Mouse (Mus musculus) hindbrain, embryonic 14.5 days (tissue): ENCODE results near the gene Prodh2. TPM values are rescaled to one million over a fixed set of nuclear protein-coding genes. Genes with fewer than 3 reads are reported as not detected.

Experiments
- ATAC-seq: fragments of 200-750 bp; cut with Nextera tagmentation; 2 replicates; pipeline ENCODE4 v1.8.0; 2017; ENCODE audit warnings: moderate number of reproducible peaks, mild to moderate bottlenecking, moderate TSS enrichment, moderate library complexity; ENCODE audit not compliant: low FRiP score
- DNase-seq: peaks from one replicate; pipeline ENCODE4 v3.0.0-alpha.2; 2015; ENCODE audit warnings: low spot score
- H3K27ac ChIP-seq: fragments of 300-500 bp; sonication (generic); 2 replicates; pipeline ENCODE4 v1.5.1; 2014; ENCODE audit warnings: mild to moderate bottlenecking, moderate library complexity
- H3K27me3 ChIP-seq: fragments of 300-500 bp; sonication (generic); 2 replicates; pipeline ENCODE4 v1.6.1; 2014; ENCODE audit warnings: mild to moderate bottlenecking, low read length, mixed read lengths; ENCODE audit not compliant: control insufficient read depth, insufficient read depth
- H3K36me3 ChIP-seq: fragments of 300-500 bp; sonication (generic); replicated peaks from 2 replicates; pipeline ENCODE4 v1.6.1; 2014; ENCODE audit not compliant: control insufficient read depth, insufficient read depth
- H3K4me1 ChIP-seq: fragments of 300-500 bp; sonication (generic); replicated peaks from 2 replicates; pipeline ENCODE4 v1.6.1; 2014; ENCODE audit warnings: antibody characterized with exemption, low read length, mixed read lengths; ENCODE audit not compliant: control insufficient read depth, insufficient read depth
- H3K4me2 ChIP-seq: fragments of 300-500 bp; sonication (generic); replicated peaks from 2 replicates; pipeline ENCODE4 v1.6.1; 2014; ENCODE audit warnings: mild to moderate bottlenecking, moderate library complexity
- H3K4me3 ChIP-seq: fragments of 300-500 bp; sonication (generic); replicated peaks from 2 replicates; pipeline ENCODE4 v1.5.1; 2014; ENCODE audit warnings: mild to moderate bottlenecking, low read length
- H3K9ac ChIP-seq: fragments of 300-500 bp; sonication (generic); 2 replicates; pipeline ENCODE4 v1.6.1; 2014
- H3K9me3 ChIP-seq: fragments of 300-500 bp; sonication (generic); 2 replicates; pipeline ENCODE4 v1.6.1; 2016; ENCODE audit warnings: low read length; ENCODE audit not compliant: control insufficient read depth
- WGBS: fragments of 180-500 bp; shearing (Covaris S2); extraction: QIAGEN DNeasy Blood & Tissue Kit; methylation state at CpG from one replicate; pipeline ENCODE4 v1.1.7; 2014; 5-methylcytosine and 5-hydroxymethylcytosine counted together
- polyA plus RNA-seq: library from polyadenylated mRNA; unstranded; fragments of >200 nt; fragmentation: Nextera tagmentation; extraction: Ambion mirVana; gene quantifications from 2 replicates; pipeline ENCODE4 v1.2.1, GENCODE M21; 2014

The Prodh2 gene
- polyA plus RNA-seq, 1 experiment from 2014 or later, result 0.48 TPM

DNA sequence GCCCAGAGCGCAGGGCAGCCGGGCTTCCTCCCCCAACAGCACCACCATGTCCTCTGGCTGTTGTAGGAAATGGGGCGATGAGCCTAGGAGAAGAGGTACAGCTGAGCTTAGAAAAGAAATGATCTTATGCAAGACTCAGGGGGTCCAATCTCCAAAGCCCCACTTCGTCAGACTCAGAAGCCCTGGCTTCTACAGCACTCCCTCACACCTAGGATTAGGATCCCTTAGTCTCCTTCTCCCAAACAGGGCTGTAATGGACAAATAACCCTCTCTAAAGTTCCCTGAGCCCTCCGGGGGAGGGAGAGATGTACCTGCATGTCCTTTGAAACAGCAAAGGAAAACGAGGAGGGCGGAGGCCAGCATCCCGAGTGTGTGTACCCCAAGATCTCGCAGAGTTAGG is 36.9 kb upstream of the Prodh2 start:
- 1% methylated on average over 9 of the region's 9 CpGs for whole genome bisulfite sequencing
- H3K4me3 ChIP-seq, result peak overlapping the region; percentile 22
- H3K4me1 ChIP-seq, result peaks cover 22% of the 10 kb centered on the region
- H3K27ac ChIP-seq, result no peak overlapping the region
- H3K9ac ChIP-seq, result 0 out of 2 replicates have a peak overlapping the region, but pooled peaks have one; percentile 4
- H3K4me2 ChIP-seq, result peak overlapping the region; percentile 52
- DNase-seq (no peak), ATAC-seq (no peak)
- no peaks in the 10 kb centered on the region for H3K36me3 ChIP-seq
- no peaks in the 10 kb centered on the region for H3K9me3 ChIP-seq
- H3K27me3 ChIP-seq, result peaks cover 76% of the 10 kb centered on the region

DNA sequence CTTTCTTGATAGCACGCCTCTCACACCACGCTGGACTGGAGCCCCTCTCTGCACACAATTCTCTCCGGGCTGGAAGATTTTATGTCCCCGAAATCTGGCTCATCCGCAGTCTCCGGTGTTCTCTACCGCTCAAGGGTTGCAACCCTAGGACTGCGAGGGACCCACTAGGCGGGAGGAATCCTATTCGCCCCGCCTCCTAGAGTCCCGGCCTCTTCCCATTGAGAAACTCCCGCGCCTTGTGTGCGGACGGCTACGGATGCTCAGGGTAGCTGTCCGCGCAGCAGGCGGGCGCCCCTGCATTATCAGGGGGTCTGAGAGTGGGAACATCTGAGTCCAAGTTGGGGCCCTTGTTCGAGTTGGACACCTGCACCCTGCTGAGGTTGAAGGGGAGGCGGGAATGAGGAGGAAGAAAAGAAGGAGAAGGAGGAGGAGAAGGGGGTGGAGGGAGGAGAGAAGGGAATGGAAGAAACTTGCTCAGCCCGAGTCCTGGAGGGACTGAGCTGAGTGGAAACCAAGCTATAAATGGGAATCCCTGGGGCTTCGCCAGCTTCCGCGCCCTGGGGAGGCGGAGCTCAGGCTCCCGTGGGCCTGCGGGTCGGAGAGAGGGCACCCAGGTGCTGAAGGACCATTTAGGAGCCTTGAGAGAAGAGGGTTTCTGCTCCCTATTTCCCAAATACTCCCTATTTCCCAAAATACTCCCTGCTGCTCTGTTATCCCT is 36.4 kb upstream of the Prodh2 start:
- Histone ChIP-seq H3K4me2 (peak overlapping the region; percentile 52), H3K9me3 (no peaks in the 10 kb centered on the region), H3K27ac (no peak overlapping the region), H3K36me3 (no peaks in the 10 kb centered on the region), H3K4me1 (peaks cover 22% of the 10 kb centered on the region), H3K27me3 (peaks cover 82% of the 10 kb centered on the region), H3K9ac (peak overlapping the region; percentile 41), H3K4me3 (peak overlapping the region; percentile 22)
- ATAC-seq, result peak; percentile 35; the same call in 1 of the 2 replicates
- no peak for DNase-seq
- WGBS, result under 1% methylated on average over 30 of the region's 31 CpGs

DNA sequence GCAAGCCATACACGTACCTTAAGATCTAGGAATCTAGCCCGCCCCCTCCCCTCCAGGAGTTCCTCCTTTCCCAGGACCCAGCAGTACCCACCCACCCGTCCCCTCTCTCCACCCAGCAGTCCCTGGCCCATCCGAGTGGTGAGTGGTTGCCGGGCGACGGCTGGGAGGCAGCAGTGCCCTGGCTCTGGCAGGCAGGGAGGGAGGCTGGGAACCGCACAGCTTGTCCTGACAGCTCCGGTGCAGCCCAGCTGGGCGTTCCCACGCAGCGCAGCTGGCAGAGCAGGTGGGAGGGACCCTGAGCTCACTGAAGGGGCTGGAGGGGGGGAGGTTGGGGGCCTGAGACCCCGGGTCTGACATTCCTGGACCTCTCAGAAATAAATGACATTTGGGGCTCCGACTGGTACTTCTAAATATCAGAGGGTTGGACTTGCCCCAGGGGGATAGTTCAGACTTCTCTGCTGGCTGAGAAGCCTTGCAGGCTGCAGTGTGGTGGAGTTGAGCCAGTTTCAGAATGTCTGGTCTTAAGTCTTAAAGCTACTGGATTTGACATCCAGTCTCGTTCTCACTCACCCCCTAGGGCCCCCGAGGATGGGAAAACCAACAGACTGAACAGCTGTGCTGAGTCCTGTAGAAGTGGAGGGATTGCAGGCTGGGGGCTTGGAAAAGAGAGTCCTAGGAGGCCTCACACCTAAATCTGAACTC is 35.6 kb upstream of the Prodh2 start, which contains the start of the genes Kirrel2 and Nphs1:
Kirrel2 (minus strand) TSS at position 62 of the 702 bp plus-strand sequence.
Nphs1 (plus strand) TSS at position 687 of the 702 bp plus-strand sequence.
- Histone ChIP-seq H3K9me3 (no peaks in the 10 kb centered on the region), H3K4me2 (peak within 1 kb of the TSS; percentile 52), H3K4me3 (peak within 1 kb of the TSS; percentile 22), H3K9ac (peak within 1 kb of the TSS; percentile 41), H3K4me1 (peaks cover 22% of the 10 kb centered on the region), H3K27ac (no peak within 1 kb of the TSS), H3K36me3 (no peaks in the 10 kb centered on the region), H3K27me3 (peaks cover 83% of the 10 kb centered on the region)
- ATAC-seq (peak; percentile 84), DNase-seq (peak; percentile 62)
- under 1% methylated on average over 16 of the region's 16 CpGs for WGBS

DNA sequence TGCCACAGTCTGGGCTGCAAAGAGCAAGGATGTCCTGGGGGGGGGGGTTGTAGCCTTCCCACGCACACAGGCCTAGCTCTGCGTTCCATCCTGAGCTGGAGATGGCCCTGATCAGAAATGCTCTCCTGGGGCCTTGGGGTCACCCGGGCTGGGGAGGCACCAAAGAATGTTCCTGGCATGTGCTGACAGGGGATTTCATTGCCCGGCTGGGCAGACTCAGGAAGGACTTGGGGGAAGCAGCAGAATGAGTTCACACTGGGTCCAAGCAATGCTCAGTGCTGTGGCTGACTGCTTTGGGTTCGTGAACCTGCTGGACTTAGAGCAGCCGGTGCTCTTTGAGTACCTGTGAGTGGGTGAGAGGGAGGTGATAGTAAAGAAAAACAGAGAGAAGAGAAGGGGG is 33.9 kb upstream of the Prodh2 start:
- Histone ChIP-seq H3K27ac (no peak overlapping the region), H3K9ac (no peak overlapping the region), H3K9me3 (no peaks in the 10 kb centered on the region), H3K4me2 (no peak overlapping the region), H3K4me1 (peaks cover 22% of the 10 kb centered on the region), H3K4me3 (no peak overlapping the region), H3K27me3 (peaks cover 79% of the 10 kb centered on the region), H3K36me3 (no peaks in the 10 kb centered on the region)
- DNase-seq, result no peak
- 25% methylated on average over 6 of the region's 6 CpGs for WGBS
- no peak for ATAC-seq

DNA sequence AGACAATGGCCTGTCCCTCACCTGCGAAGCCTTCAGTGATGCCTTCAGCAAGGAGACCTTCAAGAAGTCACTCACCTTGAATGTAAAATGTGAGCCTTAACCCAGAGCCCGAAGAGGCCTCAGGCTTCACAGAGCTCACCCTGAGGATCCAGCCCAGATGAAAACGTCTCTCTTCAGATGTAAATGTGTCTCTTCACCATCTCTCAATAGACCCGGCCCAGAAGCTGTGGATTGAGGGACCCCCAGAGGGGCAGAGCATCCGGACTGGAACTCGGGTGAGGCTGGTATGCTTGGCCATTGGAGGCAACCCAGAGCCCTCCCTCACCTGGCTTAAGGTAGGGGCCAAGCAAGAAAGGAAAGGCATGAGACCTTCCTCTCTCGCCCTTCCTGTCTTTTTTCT is 29.9 kb upstream of the Prodh2 start:
- ATAC-seq, result no peak
- H3K4me1 ChIP-seq, result no peaks in the 10 kb centered on the region
- no peak overlapping the region for H3K27ac ChIP-seq
- DNase-seq, result no peak
- H3K36me3 ChIP-seq, result no peaks in the 10 kb centered on the region
- H3K4me3 ChIP-seq, result no peak overlapping the region
- H3K4me2 ChIP-seq, result no peak overlapping the region
- no peaks in the 10 kb centered on the region for H3K9me3 ChIP-seq
- H3K27me3 ChIP-seq, result peaks cover 86% of the 10 kb centered on the region
- whole genome bisulfite sequencing, result 20% methylated on average over 7 of the region's 7 CpGs
- no peak overlapping the region for H3K9ac ChIP-seq

DNA sequence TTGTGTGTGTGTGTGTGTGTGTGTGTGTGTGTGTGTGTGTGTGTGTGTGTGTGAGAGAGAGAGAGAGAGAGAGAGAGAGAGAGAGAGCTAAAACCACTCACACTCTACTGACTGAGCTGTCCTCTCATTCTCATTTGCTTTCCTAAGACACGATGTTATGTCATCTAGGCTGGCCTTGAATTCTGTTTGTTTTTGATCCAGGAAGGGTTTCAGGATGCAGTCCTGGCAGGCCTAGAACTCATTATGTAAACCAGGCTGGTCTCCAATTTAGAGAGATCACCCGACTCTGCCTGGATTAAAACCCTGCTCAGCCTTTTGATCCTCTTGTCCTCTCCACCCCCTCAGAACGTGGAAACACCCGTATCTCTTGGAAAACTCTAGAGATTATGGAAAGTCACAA is 29.4 kb upstream of the Prodh2 start:
- Histone ChIP-seq H3K4me2 (no peak overlapping the region), H3K4me3 (no peak overlapping the region), H3K4me1 (no peaks in the 10 kb centered on the region), H3K9me3 (no peaks in the 10 kb centered on the region), H3K27me3 (peaks cover 87% of the 10 kb centered on the region), H3K9ac (no peak overlapping the region), H3K36me3 (no peaks in the 10 kb centered on the region), H3K27ac (no peak overlapping the region)
- WGBS, result 24% methylated on average over 4 of the region's 4 CpGs
- no peak for ATAC-seq
- no peak for DNase-seq

DNA sequence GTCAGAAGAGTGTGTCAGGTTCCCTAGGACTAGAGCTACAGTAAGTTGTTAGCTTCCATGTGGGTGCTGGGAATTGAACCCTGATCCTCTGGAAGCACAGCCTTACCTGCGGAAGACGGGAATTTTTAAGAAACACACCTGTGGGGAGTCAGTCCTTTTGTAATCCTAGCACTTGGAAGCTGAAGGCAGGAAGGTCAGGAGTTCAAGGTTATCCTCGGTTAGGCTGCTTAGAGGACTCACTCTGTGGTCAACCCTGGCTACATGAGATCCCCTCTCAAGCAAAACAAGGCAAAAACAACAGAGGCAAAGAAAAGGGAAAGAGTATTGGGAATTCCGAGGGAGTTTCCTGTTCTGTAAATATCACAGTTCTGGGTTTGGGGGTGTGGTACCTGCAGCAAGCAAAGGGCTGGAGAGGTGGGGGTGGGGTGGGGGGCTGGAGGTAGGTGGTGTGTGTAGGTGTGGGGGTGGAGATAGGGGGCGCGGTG is 28.6 kb upstream of the Prodh2 start:
- H3K4me1 ChIP-seq, result no peaks in the 10 kb centered on the region
- DNase-seq (no peak), ATAC-seq (no peak)
- no peak overlapping the region for H3K27ac ChIP-seq
- H3K27me3 ChIP-seq, result peaks cover 83% of the 10 kb centered on the region
- no peak overlapping the region for H3K4me2 ChIP-seq
- H3K9ac ChIP-seq, result no peak overlapping the region
- H3K4me3 ChIP-seq, result no peak overlapping the region
- WGBS, result 15% methylated on average over 6 of the region's 6 CpGs
- no peaks in the 10 kb centered on the region for H3K36me3 ChIP-seq
- H3K9me3 ChIP-seq, result no peaks in the 10 kb centered on the region

DNA sequence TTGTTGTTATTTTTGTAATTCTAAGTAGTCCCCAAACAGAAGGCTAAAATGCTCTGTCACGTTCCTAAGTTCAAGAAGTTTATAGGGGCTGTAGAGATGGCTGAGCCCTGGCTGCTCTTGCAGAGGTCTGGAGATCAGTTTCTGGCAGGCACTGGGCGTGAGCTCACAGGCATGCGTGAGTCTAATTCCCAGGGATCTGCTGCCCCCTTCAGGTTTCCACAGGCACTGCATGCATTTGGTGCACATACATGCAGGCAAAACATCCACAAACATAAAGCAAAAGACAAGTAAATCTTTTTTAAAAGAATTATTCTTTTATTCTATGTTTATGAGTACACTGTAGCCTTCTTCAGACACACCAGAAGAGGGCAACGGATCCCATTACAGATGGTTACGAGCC is 21.0 kb upstream of the Prodh2 start:
- H3K4me2 ChIP-seq, result no peak overlapping the region
- no peak overlapping the region for H3K27ac ChIP-seq
- 49% methylated on average over 5 of the region's 5 CpGs for WGBS

DNA sequence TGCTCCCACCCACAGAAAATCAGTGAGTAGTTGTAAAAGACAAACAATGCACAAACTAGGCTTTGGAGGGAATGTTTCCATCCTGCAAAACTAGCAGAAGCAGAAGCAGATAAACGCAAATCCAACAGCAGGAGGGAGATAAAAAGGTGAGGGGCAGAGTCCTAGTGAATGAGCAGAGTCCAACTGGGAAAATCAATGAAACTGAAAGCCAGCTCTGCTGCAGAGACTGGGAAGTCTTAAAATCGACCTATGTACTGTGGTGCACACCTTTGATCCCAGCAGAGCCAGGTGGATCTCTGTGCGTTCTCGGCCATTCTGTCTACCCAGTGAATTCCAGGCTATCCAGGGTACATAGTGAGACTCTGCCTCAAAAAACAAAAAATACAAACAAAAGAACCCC is 18.4 kb upstream of the Prodh2 start:
- DNase-seq (no peak), ATAC-seq (no peak)
- Histone ChIP-seq H3K27ac (no peak overlapping the region), H3K27me3 (no peaks in the 10 kb centered on the region), H3K9ac (no peak overlapping the region), H3K4me2 (no peak overlapping the region), H3K4me1 (no peaks in the 10 kb centered on the region), H3K4me3 (no peak overlapping the region), H3K9me3 (no peaks in the 10 kb centered on the region), H3K36me3 (no peaks in the 10 kb centered on the region)
- WGBS, result 73% methylated on average over 4 of the region's 4 CpGs

More for the DNA sequence above, 21.0 kb upstream of the Prodh2 start:
- H3K27me3 ChIP-seq, result peaks cover 12% of the 10 kb centered on the region
- H3K36me3 ChIP-seq, result no peaks in the 10 kb centered on the region
- ATAC-seq (no peak), DNase-seq (no peak)
- no peak overlapping the region for H3K4me3 ChIP-seq
- H3K9ac ChIP-seq, result no peak overlapping the region
- H3K4me1 ChIP-seq, result no peaks in the 10 kb centered on the region
- no peaks in the 10 kb centered on the region for H3K9me3 ChIP-seq
